Mouse (Mus musculus) forebrain, embryonic 15.5 days (tissue): ENCODE data around the gene Grhpr. TPM values are rescaled to one million over a fixed set of nuclear protein-coding genes. Genes with fewer than 3 reads are reported as not detected.
"Not testable (repeated sequence)": the region's sequence is repeated elsewhere in the genome, so short reads cannot be mapped to it uniquely, and the experiment has no call there.

Experiments
- ATAC-seq: fragments of 200-750 bp; cut with Nextera tagmentation; replicated peaks from 2 replicates; pipeline ENCODE4 v1.8.0; 2017; ENCODE audit warnings: mild to moderate bottlenecking, moderate TSS enrichment, moderate library complexity
- H3K27ac ChIP-seq: fragments of 300-500 bp; sonication (generic); replicated peaks from 2 replicates; pipeline ENCODE4 v1.5.1; 2015; ENCODE audit warnings: mild to moderate bottlenecking, inconsistent platforms
- H3K27me3 ChIP-seq: fragments of 300-500 bp; sonication (generic); 2 replicates; pipeline ENCODE4 v1.6.1; 2015; ENCODE audit warnings: inconsistent platforms
- H3K36me3 ChIP-seq: fragments of 300-500 bp; sonication (generic); 2 replicates; pipeline ENCODE4 v1.6.1; 2015; ENCODE audit warnings: mild to moderate bottlenecking, inconsistent platforms
- H3K4me1 ChIP-seq: fragments of 300-500 bp; sonication (generic); 2 replicates; pipeline ENCODE4 v1.6.1; 2015; ENCODE audit warnings: inconsistent platforms
- H3K4me2 ChIP-seq: fragments of 300-500 bp; sonication (generic); replicated peaks from 2 replicates; pipeline ENCODE4 v1.6.1; 2015; ENCODE audit warnings: mild to moderate bottlenecking, inconsistent platforms
- H3K4me3 ChIP-seq: fragments of 300-500 bp; sonication (generic); 2 replicates; pipeline ENCODE4 v1.5.1; 2015; ENCODE audit warnings: mild to moderate bottlenecking, inconsistent platforms
- H3K9ac ChIP-seq: fragments of 300-500 bp; sonication (generic); replicated peaks from 2 replicates; pipeline ENCODE4 v1.6.1; 2015; ENCODE audit warnings: mild to moderate bottlenecking, inconsistent platforms
- H3K9me3 ChIP-seq: fragments of 300-500 bp; sonication (generic); 2 replicates; pipeline ENCODE4 v1.6.1; 2016; ENCODE audit warnings: inconsistent platforms
- WGBS: fragments of 180-500 bp; shearing (Covaris S2); methylation state at CpG from one replicate; pipeline ENCODE4 v1.1.7; 2015; ENCODE audit warnings: mixed read lengths; 5-methylcytosine and 5-hydroxymethylcytosine counted together
- polyA plus RNA-seq: library from polyadenylated mRNA; unstranded; fragments of >200 nt; fragmentation: Nextera tagmentation; extraction: Ambion mirVana; gene quantifications from 2 replicates; pipeline ENCODE4 v1.2.1, GENCODE M21; 2015

Grhpr gene
- polyA plus RNA-seq, 1 experiment from 2014 or later: 21.1 TPM

DNA sequence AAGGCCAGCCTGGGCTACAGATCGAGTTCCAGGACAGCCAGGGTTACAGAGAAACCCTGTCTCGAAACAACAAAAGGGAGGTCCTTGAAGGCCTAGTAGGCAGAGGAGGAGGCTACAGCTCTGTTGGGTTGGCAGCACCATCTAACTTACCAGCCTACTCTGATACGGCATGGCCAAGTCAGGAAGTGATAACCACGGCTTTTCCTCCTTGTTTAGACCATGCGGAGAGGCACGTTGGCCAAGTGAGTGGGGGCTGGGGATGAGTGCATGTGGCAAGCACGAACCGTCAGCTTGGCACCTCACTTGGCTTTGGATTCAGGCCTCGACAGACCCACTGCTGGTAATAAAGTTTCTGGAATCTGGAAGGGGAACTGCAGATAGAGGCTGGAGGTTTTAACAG is 51.4 kb downstream of the Grhpr start:
- ATAC-seq: no peak
- H3K4me2 ChIP-seq: no peak overlapping the region
- H3K9me3 ChIP-seq: no peaks in the 10 kb centered on the region
- no peaks in the 10 kb centered on the region for H3K4me1 ChIP-seq
- H3K36me3 ChIP-seq: peaks cover 59% of the 10 kb centered on the region
- H3K9ac ChIP-seq: no peak overlapping the region
- no peaks in the 10 kb centered on the region for H3K27me3 ChIP-seq
- H3K4me3 ChIP-seq: no peak overlapping the region
- 86% methylated on average over 9 of the region's 9 CpGs for WGBS
- H3K27ac ChIP-seq: no peak overlapping the region

DNA sequence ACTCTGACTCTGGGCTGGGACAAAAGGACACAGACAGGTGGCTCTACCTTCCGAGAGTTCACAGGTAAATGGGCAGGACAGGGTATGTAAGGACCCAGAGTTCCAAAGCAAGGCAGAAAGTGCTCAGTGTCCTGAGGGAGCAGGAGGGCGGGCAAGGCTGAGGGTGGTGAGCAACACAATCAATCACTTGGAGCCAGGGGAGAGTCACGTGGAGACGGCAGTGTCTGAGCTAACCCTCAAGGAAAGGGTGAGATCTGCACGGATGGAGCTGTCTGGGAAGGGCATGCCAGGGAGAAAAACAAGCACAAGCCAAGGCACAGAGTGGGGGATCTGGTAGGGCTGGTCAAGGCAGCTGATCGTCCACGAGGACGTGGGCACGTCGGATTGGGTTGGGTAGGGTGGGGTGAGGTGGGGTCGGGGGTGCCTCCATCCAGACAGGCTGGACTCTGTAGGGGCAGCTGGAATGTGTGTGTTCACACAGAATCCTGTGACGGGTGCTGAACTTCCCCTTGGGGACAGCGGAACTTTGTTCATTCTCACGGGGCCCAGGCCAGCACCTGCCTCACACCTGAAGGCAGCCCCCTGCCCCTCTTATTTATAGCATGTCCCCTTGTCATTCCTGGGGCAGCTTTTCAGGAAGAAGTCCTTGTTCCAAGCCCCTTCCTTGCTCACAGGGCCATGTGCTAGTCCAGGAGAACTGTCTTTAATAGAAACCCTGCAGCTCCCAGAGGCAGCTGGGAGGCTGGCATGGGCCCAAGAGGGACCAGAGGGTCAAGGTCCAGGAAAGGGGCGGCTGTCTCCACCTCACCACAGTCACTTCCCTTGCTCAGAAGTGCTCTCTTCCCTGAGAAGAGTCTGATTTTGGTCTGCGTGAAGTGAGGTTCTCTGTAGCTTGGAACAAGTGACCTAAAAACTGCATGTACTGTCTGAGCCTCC is 53.8 kb downstream of the Grhpr start:
- Histone ChIP-seq H3K4me1 (no peaks in the 10 kb centered on the region), H3K36me3 (peaks cover 55% of the 10 kb centered on the region), H3K4me3 (no peak overlapping the region), H3K9me3 (no peaks in the 10 kb centered on the region), H3K4me2 (no peak overlapping the region), H3K27ac (no peak overlapping the region), H3K27me3 (no peaks in the 10 kb centered on the region), H3K9ac (no peak overlapping the region)
- WGBS: 88% methylated on average over 16 of the region's 16 CpGs
- no peak for ATAC-seq

DNA sequence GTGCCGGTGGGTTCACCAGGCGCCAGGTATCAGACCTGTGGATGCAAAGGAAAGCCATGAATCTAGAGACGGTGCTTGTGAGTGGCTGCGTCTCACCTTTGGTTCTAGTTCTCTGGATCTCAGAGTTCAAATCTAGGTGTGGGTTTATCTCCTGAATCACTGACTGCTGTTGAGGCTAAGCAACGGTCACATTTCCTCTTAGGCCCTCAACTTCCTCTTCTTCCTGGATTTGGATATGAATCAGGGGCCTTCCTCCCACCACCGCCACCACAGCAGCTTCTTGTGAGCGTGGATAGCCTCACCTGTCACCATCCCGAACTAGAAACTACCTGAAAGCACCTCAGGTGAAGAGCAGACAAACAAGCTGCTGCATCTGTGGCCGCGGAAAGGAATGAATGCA is 54.9 kb downstream of the Grhpr start:
- no peak overlapping the region for H3K4me2 ChIP-seq
- no peaks in the 10 kb centered on the region for H3K9me3 ChIP-seq
- H3K36me3 ChIP-seq: peaks cover 64% of the 10 kb centered on the region
- no peaks in the 10 kb centered on the region for H3K27me3 ChIP-seq
- no peaks in the 10 kb centered on the region for H3K4me1 ChIP-seq
- no peak for ATAC-seq
- no peak overlapping the region for H3K27ac ChIP-seq
- no peak overlapping the region for H3K4me3 ChIP-seq
- H3K9ac ChIP-seq: no peak overlapping the region
- WGBS: 92% methylated on average over 10 of the region's 10 CpGs

DNA sequence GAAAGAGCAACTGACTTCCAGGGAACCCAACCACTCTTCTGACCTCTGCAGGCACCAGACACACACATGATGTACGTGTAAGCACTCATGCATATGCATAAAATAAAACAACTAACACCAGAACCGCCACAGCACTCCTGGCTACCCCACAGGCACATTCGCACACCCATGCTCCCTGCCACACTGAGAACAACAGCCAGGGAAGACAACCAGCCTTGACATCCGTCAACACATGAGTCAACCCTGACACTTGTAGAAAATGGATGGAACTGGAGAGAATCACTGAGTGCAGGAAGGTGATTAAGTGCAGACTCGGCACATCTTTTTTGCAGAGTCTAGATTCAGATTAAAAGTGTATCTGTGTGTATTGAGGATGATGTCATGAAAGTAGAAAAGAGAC is 55.4 kb downstream of the Grhpr start:
- no peak overlapping the region for H3K9ac ChIP-seq
- H3K27me3 ChIP-seq: no peaks in the 10 kb centered on the region
- H3K9me3 ChIP-seq: no peaks in the 10 kb centered on the region
- H3K4me2 ChIP-seq: no peak overlapping the region
- 83% methylated on average over 5 of the region's 5 CpGs for WGBS
- no peak for ATAC-seq
- H3K36me3 ChIP-seq: peaks cover 66% of the 10 kb centered on the region
- no peaks in the 10 kb centered on the region for H3K4me1 ChIP-seq
- H3K27ac ChIP-seq: no peak overlapping the region
- no peak overlapping the region for H3K4me3 ChIP-seq

DNA sequence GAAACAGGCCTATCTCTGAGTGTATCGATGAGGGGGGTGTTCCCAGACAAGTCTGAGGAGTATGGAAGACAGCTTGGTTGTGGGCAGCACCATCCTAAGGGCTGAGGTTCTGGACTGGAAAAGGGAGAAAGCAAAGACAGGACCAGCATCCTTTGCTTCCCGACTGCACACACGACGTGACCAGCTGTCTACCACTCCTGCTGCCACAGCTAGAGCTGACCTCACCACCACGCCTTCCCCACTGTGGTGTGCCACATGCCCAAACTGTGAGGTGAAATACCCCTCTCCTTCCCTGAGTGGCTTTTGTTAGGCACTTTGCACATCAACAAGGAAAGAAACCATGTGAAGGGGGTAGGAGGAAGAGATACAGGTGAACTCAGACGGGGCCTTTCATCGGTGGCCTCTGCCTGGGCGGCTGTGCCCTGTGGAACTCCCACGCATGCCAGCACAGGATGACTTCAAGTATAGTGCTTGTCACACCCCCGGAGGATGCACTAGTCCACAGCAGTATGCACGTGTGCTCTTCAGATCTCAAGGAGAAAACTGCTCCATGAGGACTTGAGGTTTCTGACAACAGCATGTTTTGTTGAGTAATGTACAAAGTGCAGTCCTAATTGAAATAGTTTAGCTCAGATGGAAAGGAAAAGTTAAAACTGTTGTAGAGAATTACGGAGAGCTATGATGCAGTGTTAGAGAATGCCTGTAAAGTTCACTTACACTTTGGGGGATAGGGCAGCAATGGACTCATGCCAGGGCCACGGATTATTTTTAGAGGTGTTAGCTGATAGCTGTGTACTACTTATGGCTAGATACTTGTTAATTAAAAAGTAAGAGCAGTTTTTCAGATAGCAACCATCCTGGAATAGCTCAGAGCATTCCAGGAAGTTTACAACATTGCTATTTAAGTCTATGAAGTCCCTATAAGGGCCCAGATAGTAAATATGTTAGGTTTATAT is 56.5 kb downstream of the Grhpr start:
- H3K4me1 ChIP-seq: no peaks in the 10 kb centered on the region
- 92% methylated on average over 13 of the region's 13 CpGs for WGBS
- no peak overlapping the region for H3K9ac ChIP-seq
- no peak overlapping the region for H3K4me3 ChIP-seq
- H3K4me2 ChIP-seq: no peak overlapping the region
- H3K27me3 ChIP-seq: no peaks in the 10 kb centered on the region
- no peak overlapping the region for H3K27ac ChIP-seq
- peaks cover 59% of the 10 kb centered on the region for H3K36me3 ChIP-seq
- no peaks in the 10 kb centered on the region for H3K9me3 ChIP-seq
- ATAC-seq: no peak

DNA sequence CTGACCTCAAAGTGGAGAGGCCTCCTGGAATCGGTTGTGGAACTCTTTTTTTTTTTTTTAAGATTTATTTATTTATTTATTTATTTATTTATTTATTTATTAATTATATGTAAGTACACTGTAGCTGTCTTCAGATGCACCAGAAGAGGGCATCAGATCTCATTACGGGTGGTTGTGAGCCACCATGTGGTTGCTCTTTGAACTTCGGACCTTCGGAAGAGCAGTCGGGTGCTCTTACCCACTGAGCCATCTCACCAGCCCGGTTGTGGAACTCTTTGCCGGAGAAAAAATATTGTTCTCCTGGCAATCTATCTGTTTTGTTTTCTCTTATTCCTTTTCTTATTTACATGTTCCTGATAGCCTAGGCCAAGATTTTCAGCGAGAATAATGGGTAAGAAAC is 57.7 kb downstream of the Grhpr start:
- H3K4me2 ChIP-seq, H3K27ac ChIP-seq, ATAC-seq, H3K4me3 ChIP-seq, H3K4me1 ChIP-seq, H3K9me3 ChIP-seq, H3K27me3 ChIP-seq, H3K9ac ChIP-seq: not testable (repeated sequence)
- H3K36me3 ChIP-seq: peaks cover 52% of the 10 kb centered on the region
- WGBS: 68% methylated on average over 8 of the region's 8 CpGs

DNA sequence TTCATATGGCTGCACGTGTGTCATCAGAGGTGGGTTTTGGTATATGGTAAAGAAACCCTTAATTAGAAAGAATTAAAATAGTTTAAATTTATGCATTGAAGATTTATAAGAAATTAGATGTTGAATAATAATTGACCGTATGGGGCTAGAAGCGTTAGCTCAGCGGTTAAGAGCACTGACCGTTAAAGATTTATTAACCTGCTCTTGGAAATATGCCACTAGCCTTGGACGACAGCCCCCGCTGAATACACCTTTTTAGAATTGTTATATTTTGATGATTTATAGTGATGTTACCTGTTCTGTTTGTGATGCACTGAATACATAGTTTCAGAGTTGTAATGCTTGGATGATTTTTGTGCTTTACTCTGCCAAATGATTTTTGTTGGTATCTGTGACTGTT is 58.4 kb downstream of the Grhpr start:
- 88% methylated on average over 7 of the region's 7 CpGs for WGBS

More for the DNA sequence above, 58.4 kb downstream of the Grhpr start:
- H3K4me2 ChIP-seq, H3K4me3 ChIP-seq, H3K9ac ChIP-seq, H3K27me3 ChIP-seq, ATAC-seq, H3K9me3 ChIP-seq, H3K4me1 ChIP-seq, H3K27ac ChIP-seq: not testable (repeated sequence)
- H3K36me3 ChIP-seq: peaks cover 56% of the 10 kb centered on the region

Other genes with a start within 250 kb of the Grhpr start
- 39.8 and 41.0 TPM in 2 replicates for gene Zcchc7, start 225.5 kb upstream of the Grhpr start, polyA plus RNA-seq
- gene Zbtb5, start 31.0 kb downstream of the Grhpr start, polyA plus RNA-seq: 46.7 and 46.8 TPM in 2 replicates
- gene Polr1e, start 37.2 kb downstream of the Grhpr start, polyA plus RNA-seq: 31.0 and 34.8 TPM in 2 replicates
- 24.5 and 25.8 TPM in 2 replicates for gene Fbxo10, start 103.2 kb downstream of the Grhpr start, polyA plus RNA-seq
- 143 and 153 TPM in 2 replicates for gene Tomm5, start 126.7 kb downstream of the Grhpr start, polyA plus RNA-seq
- 0.38 and 0.60 TPM in 2 replicates for gene Frmpd1, start 203.5 kb downstream of the Grhpr start, polyA plus RNA-seq